Mouse (Mus musculus): ENCODE results near the gene Grb10. TPM values are rescaled to one million over a fixed set of nuclear protein-coding genes. Genes with fewer than 3 reads are reported as not detected.

The Grb10 gene
- polyA plus RNA-seq, 1 experiment from 2014 or later: 121 TPM

GRCm38 (mm10) chr11:11904995-11905394 lies 133.5 kb downstream of the Grb10 start:
- Histone ChIP-seq H3K4me3 (ENCODE audit: low read depth, low read length) (no peak overlapping the region), H3K4me1 (ENCODE audit: insufficient read depth) (no peaks in the 10 kb centered on the region), H3K27ac (ENCODE audit: low read depth) (no peak overlapping the region), H3K36me3 (replicated peaks; ENCODE audit: insufficient read depth, low read length) (no peaks in the 10 kb centered on the region), H3K9me3 (ENCODE audit: low read length) (no peaks in the 10 kb centered on the region), H3K9ac (replicated peaks) (no peak overlapping the region), H3K4me2 (ENCODE audit: low read depth, low read length) (no peak overlapping the region), H3K27me3 (ENCODE audit: insufficient read depth, low read length) (no peaks in the 10 kb centered on the region)
- DNase-seq: no peak
- no peak for ATAC-seq
- 65% methylated on average over 5 of the region's 5 CpGs for WGBS (ENCODE audit: insufficient replicate concordance)
- TF ChIP-seq CTCF (IDR thresholded peaks at IDR 0.05; ENCODE audit: low read depth) (no peak), EP300 (IDR thresholded peaks at IDR 0.05; ENCODE audit: low read depth) (no peak)

GRCm38 (mm10) chr11:11901509-11901908 lies 137.0 kb downstream of the Grb10 start:
- Histone ChIP-seq H3K27ac (ENCODE audit: low read depth) (no peak overlapping the region), H3K9me3 (ENCODE audit: low read length) (no peaks in the 10 kb centered on the region), H3K4me2 (ENCODE audit: low read depth, low read length) (no peak overlapping the region), H3K4me1 (ENCODE audit: insufficient read depth) (peaks cover 7% of the 10 kb centered on the region), H3K4me3 (ENCODE audit: low read depth, low read length) (no peak overlapping the region), H3K27me3 (ENCODE audit: insufficient read depth, low read length) (no peaks in the 10 kb centered on the region), H3K9ac (replicated peaks) (no peak overlapping the region), H3K36me3 (replicated peaks; ENCODE audit: insufficient read depth, low read length) (no peaks in the 10 kb centered on the region)
- peak; percentile 4; the same call in 1 of the 2 replicates for ATAC-seq
- WGBS (ENCODE audit: insufficient replicate concordance): 53% methylated on average over 5 of the region's 5 CpGs
- peak; percentile 58 for TF ChIP-seq EP300 (IDR thresholded peaks at IDR 0.05; ENCODE audit: low read depth)
- TF ChIP-seq CTCF (IDR thresholded peaks at IDR 0.05; ENCODE audit: low read depth): no peak
- DNase-seq: peak; percentile 31

GRCm38 (mm10) chr11:11898496-11898895 lies 140.0 kb downstream of the Grb10 start:
- no peak overlapping the region for H3K4me2 ChIP-seq (ENCODE audit: low read depth, low read length)
- ATAC-seq: no peak
- H3K9ac ChIP-seq (replicated peaks): no peak overlapping the region
- no peak for DNase-seq
- H3K4me1 ChIP-seq (ENCODE audit: insufficient read depth): peaks cover 7% of the 10 kb centered on the region
- TF ChIP-seq CTCF (IDR thresholded peaks at IDR 0.05; ENCODE audit: low read depth): no peak
- TF ChIP-seq EP300 (IDR thresholded peaks at IDR 0.05; ENCODE audit: low read depth): no peak
- no peaks in the 10 kb centered on the region for H3K9me3 ChIP-seq (ENCODE audit: low read length)
- no peaks in the 10 kb centered on the region for H3K27me3 ChIP-seq (ENCODE audit: insufficient read depth, low read length)
- H3K27ac ChIP-seq (ENCODE audit: low read depth): peak overlapping the region; percentile 72
- 70% methylated on average over 3 of the region's 3 CpGs for WGBS (ENCODE audit: insufficient replicate concordance)
- H3K36me3 ChIP-seq (replicated peaks; ENCODE audit: insufficient read depth, low read length): no peaks in the 10 kb centered on the region
- no peak overlapping the region for H3K4me3 ChIP-seq (ENCODE audit: low read depth, low read length)

- Histone ChIP-seq H3K36me3 (replicated peaks; ENCODE audit: insufficient read depth, low read length) (no peaks in the 10 kb centered on the region), H3K4me1 (ENCODE audit: insufficient read depth) (peaks cover 7% of the 10 kb centered on the region), H3K4me2 (ENCODE audit: low read depth, low read length) (peak within 1 kb of the TSS; percentile 52), H3K4me3 (ENCODE audit: low read depth, low read length) (peak within 1 kb of the TSS; percentile 21), H3K27ac (ENCODE audit: low read depth) (peak within 1 kb of the TSS; percentile 72), H3K27me3 (ENCODE audit: insufficient read depth, low read length) (no peaks in the 10 kb centered on the region), H3K9me3 (ENCODE audit: low read length) (no peaks in the 10 kb centered on the region), H3K9ac (replicated peaks) (peak within 1 kb of the TSS; percentile 3; the same call in 1 of the 2 replicates)
- ATAC-seq (peak; percentile 94), DNase-seq (peak; percentile 52)
- 49% methylated on average over 12 of the region's 12 CpGs for WGBS (ENCODE audit: insufficient replicate concordance)
- TF ChIP-seq EP300 (IDR thresholded peaks at IDR 0.05; ENCODE audit: low read depth) (0 out of 2 replicates have a peak, but pooled peaks have one; percentile 20), CTCF (IDR thresholded peaks at IDR 0.05; ENCODE audit: low read depth) (no peak)
Measured at GRCm38 (mm10) chr11:11897645-11898357, 140.7 kb downstream of the Grb10 start, which contains the start of gene Ddc. Ddc (minus strand) TSS chr11:11898144.

- no peaks in the 10 kb centered on the region for H3K36me3 ChIP-seq (replicated peaks; ENCODE audit: insufficient read depth, low read length)
- H3K9me3 ChIP-seq (ENCODE audit: low read length): peaks cover 4% of the 10 kb centered on the region
- ATAC-seq (no peak), DNase-seq (no peak)
- H3K27me3 ChIP-seq (ENCODE audit: insufficient read depth, low read length): no peaks in the 10 kb centered on the region
- no peak for TF ChIP-seq EP300 (IDR thresholded peaks at IDR 0.05; ENCODE audit: low read depth)
- no peak for TF ChIP-seq CTCF (IDR thresholded peaks at IDR 0.05; ENCODE audit: low read depth)
- H3K4me1 ChIP-seq (ENCODE audit: insufficient read depth): peaks cover 7% of the 10 kb centered on the region
- no peak overlapping the region for H3K4me3 ChIP-seq (ENCODE audit: low read depth, low read length)
- 49% methylated on average over 2 of the region's 2 CpGs for whole genome bisulfite sequencing (ENCODE audit: insufficient replicate concordance)
- H3K4me2 ChIP-seq (ENCODE audit: low read depth, low read length): no peak overlapping the region
- no peak overlapping the region for H3K9ac ChIP-seq (replicated peaks)
- H3K27ac ChIP-seq (ENCODE audit: low read depth): 0 out of 2 replicates have a peak overlapping the region, but pooled peaks have one; percentile 24
Measured at GRCm38 (mm10) chr11:11895479-11895878, 143.0 kb downstream of the Grb10 start.

GRCm38 (mm10) chr11:11893769-11894168 lies 144.7 kb downstream of the Grb10 start:
- no peak for DNase-seq
- H3K4me1 ChIP-seq (ENCODE audit: insufficient read depth): peaks cover 9% of the 10 kb centered on the region
- no peak overlapping the region for H3K9ac ChIP-seq (replicated peaks)
- no peak overlapping the region for H3K27ac ChIP-seq (ENCODE audit: low read depth)
- no peak overlapping the region for H3K4me2 ChIP-seq (ENCODE audit: low read depth, low read length)
- no peak overlapping the region for H3K4me3 ChIP-seq (ENCODE audit: low read depth, low read length)
- H3K9me3 ChIP-seq (ENCODE audit: low read length): peaks cover 4% of the 10 kb centered on the region
- no peaks in the 10 kb centered on the region for H3K27me3 ChIP-seq (ENCODE audit: insufficient read depth, low read length)
- no peak for ATAC-seq
- no peaks in the 10 kb centered on the region; the same call in 1 of the 2 replicates for H3K36me3 ChIP-seq (replicated peaks; ENCODE audit: insufficient read depth, low read length)
- no peak for TF ChIP-seq CTCF (IDR thresholded peaks at IDR 0.05; ENCODE audit: low read depth)
- no peak for TF ChIP-seq EP300 (IDR thresholded peaks at IDR 0.05; ENCODE audit: low read depth)
- WGBS (ENCODE audit: insufficient replicate concordance): 72% methylated on average over 1 of the region's 1 CpGs

Data from liver, postnatal 0 days (tissue).